Mouse (Mus musculus) limb, embryonic 15.5 days (tissue): ENCODE results near the gene Prph. TPM values are rescaled to one million over a fixed set of nuclear protein-coding genes. Genes with fewer than 3 reads are reported as not detected.
A peak's percentile ranks its signal among the peaks of the same experiment; 100 is the strongest.
"Not testable (repeated sequence)": the region's sequence is repeated elsewhere in the genome, so short reads cannot be mapped to it uniquely, and the experiment has no call there.

ENCODE experiments used
- ATAC-seq: fragments of 200-750 bp; cut with Nextera tagmentation; 2 replicates; pipeline ENCODE4 v1.8.0; 2017; ENCODE audit warnings: low read depth, moderate TSS enrichment; ENCODE audit not compliant: insufficient number of reproducible peaks, low FRiP score, low TSS enrichment
- H3K27ac ChIP-seq: fragments of 300-500 bp; sonication (generic); 2 replicates; pipeline ENCODE4 v1.5.1; 2015; ENCODE audit warnings: moderate library complexity, mild to moderate bottlenecking, inconsistent platforms
- H3K27me3 ChIP-seq: fragments of 300-500 bp; sonication (generic); 2 replicates; pipeline ENCODE4 v1.6.1; 2015; ENCODE audit warnings: inconsistent platforms
- H3K36me3 ChIP-seq: fragments of 300-500 bp; sonication (generic); 2 replicates; pipeline ENCODE4 v1.6.1; 2015; ENCODE audit warnings: inconsistent platforms
- H3K4me1 ChIP-seq: fragments of 300-500 bp; sonication (generic); 2 replicates; pipeline ENCODE4 v1.6.1; 2015; ENCODE audit warnings: inconsistent platforms
- H3K4me2 ChIP-seq: fragments of 300-500 bp; sonication (generic); 2 replicates; pipeline ENCODE4 v1.6.1; 2015; ENCODE audit warnings: mild to moderate bottlenecking, inconsistent platforms
- H3K4me3 ChIP-seq: fragments of 300-500 bp; sonication (generic); 2 replicates; pipeline ENCODE4 v1.5.1; 2015; ENCODE audit warnings: mild to moderate bottlenecking, inconsistent platforms
- H3K9ac ChIP-seq: fragments of 300-500 bp; sonication (generic); 2 replicates; pipeline ENCODE4 v1.6.1; 2015; ENCODE audit warnings: inconsistent platforms
- H3K9me3 ChIP-seq: fragments of 300-500 bp; sonication (generic); 2 replicates; pipeline ENCODE4 v1.6.1; 2016; ENCODE audit warnings: inconsistent platforms
- WGBS: fragments of 180-500 bp; shearing (Covaris S2); methylation state at CpG from one replicate; pipeline ENCODE4 v1.1.7; 2015; 5-methylcytosine and 5-hydroxymethylcytosine counted together
- polyA plus RNA-seq: library from polyadenylated mRNA; unstranded; fragments of >200 nt; fragmentation: Nextera tagmentation; extraction: Ambion mirVana; gene quantifications from 2 replicates; pipeline ENCODE4 v1.2.1, GENCODE M21; 2015

Prph gene
- polyA plus RNA-seq, 1 experiment from 2014 or later, result 2.4 TPM

GRCm38 (mm10) chr15:99053373-99053772 lies 1.6 kb upstream of the Prph start:
- WGBS, result 10% methylated on average over 9 of the region's 9 CpGs
- Histone ChIP-seq H3K9ac (no peak overlapping the region), H3K27ac (no peak overlapping the region), H3K4me1 (peaks cover 45% of the 10 kb centered on the region), H3K27me3 (peaks cover 67% of the 10 kb centered on the region), H3K36me3 (no peaks in the 10 kb centered on the region), H3K9me3 (no peaks in the 10 kb centered on the region), H3K4me2 (no peak overlapping the region), H3K4me3 (no peak overlapping the region)
- no peak for ATAC-seq

GRCm38 (mm10) chr15:99055511-99055961 lies 562 bp downstream of the Prph start:
- Histone ChIP-seq H3K27ac (no peak overlapping the region), H3K36me3 (no peaks in the 10 kb centered on the region), H3K9ac (peak overlapping the region; percentile 17), H3K27me3 (peaks cover 77% of the 10 kb centered on the region), H3K4me1 (peaks cover 43% of the 10 kb centered on the region), H3K4me3 (peak overlapping the region; percentile 38), H3K4me2 (peak overlapping the region; percentile 74), H3K9me3 (no peaks in the 10 kb centered on the region)
- WGBS, result under 1% methylated on average over 37 of the region's 37 CpGs
- no peak; the same call in 1 of the 2 replicates for ATAC-seq

GRCm38 (mm10) chr15:99056332-99056731 lies 1.4 kb downstream of the Prph start:
- no peak overlapping the region for H3K9ac ChIP-seq
- no peaks in the 10 kb centered on the region for H3K36me3 ChIP-seq
- H3K27ac ChIP-seq, result no peak overlapping the region
- no peaks in the 10 kb centered on the region for H3K9me3 ChIP-seq
- peaks cover 42% of the 10 kb centered on the region for H3K4me1 ChIP-seq
- peak overlapping the region; percentile 38 for H3K4me3 ChIP-seq
- ATAC-seq, result no peak
- H3K4me2 ChIP-seq, result peak overlapping the region; percentile 74
- WGBS, result 5% methylated on average over 14 of the region's 14 CpGs
- peaks cover 79% of the 10 kb centered on the region for H3K27me3 ChIP-seq

GRCm38 (mm10) chr15:99065557-99066165 lies 10.7 kb downstream of the Prph start:
- Histone ChIP-seq H3K36me3 (no peaks in the 10 kb centered on the region), H3K9me3 (no peaks in the 10 kb centered on the region), H3K9ac (no peak overlapping the region), H3K4me2 (no peak overlapping the region), H3K27me3 (peaks cover 20% of the 10 kb centered on the region), H3K4me1 (no peaks in the 10 kb centered on the region), H3K27ac (no peak overlapping the region), H3K4me3 (no peak overlapping the region)
- no peak for ATAC-seq
- WGBS, result 65% methylated on average over 12 of the region's 12 CpGs

GRCm38 (mm10) chr15:99071988-99072387 lies 17.0 kb downstream of the Prph start:
- Histone ChIP-seq H3K4me1 (peaks cover 15% of the 10 kb centered on the region), H3K4me2 (no peak overlapping the region), H3K4me3 (no peak overlapping the region), H3K27me3 (no peaks in the 10 kb centered on the region), H3K27ac (no peak overlapping the region), H3K9me3 (no peaks in the 10 kb centered on the region), H3K9ac (no peak overlapping the region), H3K36me3 (no peaks in the 10 kb centered on the region)
- 90% methylated on average over 1 of the region's 1 CpGs for WGBS
- ATAC-seq, result no peak

- peaks cover 21% of the 10 kb centered on the region for H3K4me1 ChIP-seq
- H3K9ac ChIP-seq, result peak within 1 kb of the TSS; percentile 55
- no peaks in the 10 kb centered on the region for H3K27me3 ChIP-seq
- H3K4me2 ChIP-seq, result peak within 1 kb of the TSS; percentile 89
- ATAC-seq, result 0 out of 2 replicates have a peak, but pooled peaks have one; percentile 5
- 20% methylated on average over 9 of the region's 9 CpGs for WGBS
- H3K4me3 ChIP-seq, result peak within 1 kb of the TSS; percentile 61
- H3K36me3 ChIP-seq, result peaks cover 8% of the 10 kb centered on the region; the same call in 1 of the 2 replicates
- peak within 1 kb of the TSS; percentile 97 for H3K27ac ChIP-seq
- no peaks in the 10 kb centered on the region for H3K9me3 ChIP-seq
Observed at GRCm38 (mm10) chr15:99074019-99074599, 19.1 kb downstream of the Prph start, which contains the start of gene Troap. Gene Troap (plus strand): TSS chr15:99074575.

- peak overlapping the region; percentile 55 for H3K9ac ChIP-seq
- no peaks in the 10 kb centered on the region for H3K9me3 ChIP-seq
- no peaks in the 10 kb centered on the region for H3K27me3 ChIP-seq
- WGBS, result under 1% methylated on average over 44 of the region's 44 CpGs
- ATAC-seq, result peak; percentile 94
- H3K27ac ChIP-seq, result peak overlapping the region; percentile 97
- peaks cover 10% of the 10 kb centered on the region; the same call in 1 of the 2 replicates for H3K36me3 ChIP-seq
- peaks cover 21% of the 10 kb centered on the region for H3K4me1 ChIP-seq
- H3K4me2 ChIP-seq, result peak overlapping the region; percentile 89
- H3K4me3 ChIP-seq, result peak overlapping the region; percentile 61
Observed at GRCm38 (mm10) chr15:99074600-99075333, 19.8 kb downstream of the Prph start.

GRCm38 (mm10) chr15:99076011-99076410 lies 21.0 kb downstream of the Prph start:
- Histone ChIP-seq H3K4me3 (peak overlapping the region; percentile 61), H3K4me2 (peak overlapping the region; percentile 89), H3K4me1 (peaks cover 21% of the 10 kb centered on the region), H3K36me3 (peaks cover 21% of the 10 kb centered on the region; the same call in 1 of the 2 replicates)
- ATAC-seq, H3K27ac ChIP-seq, H3K27me3 ChIP-seq, H3K9me3 ChIP-seq, H3K9ac ChIP-seq: not testable (repeated sequence)
- 99% methylated on average over 3 of the region's 3 CpGs for WGBS

GRCm38 (mm10) chr15:99078181-99078910 lies 23.4 kb downstream of the Prph start:
- Histone ChIP-seq H3K9me3 (no peaks in the 10 kb centered on the region), H3K4me1 (peaks cover 21% of the 10 kb centered on the region), H3K4me3 (no peak overlapping the region), H3K9ac (0 out of 2 replicates have a peak overlapping the region, but pooled peaks have one; percentile 4), H3K4me2 (no peak overlapping the region), H3K27ac (no peak overlapping the region), H3K36me3 (peaks cover 41% of the 10 kb centered on the region), H3K27me3 (peaks cover 7% of the 10 kb centered on the region)
- no peak for ATAC-seq
- 84% methylated on average over 15 of the region's 15 CpGs for WGBS

GRCm38 (mm10) chr15:99079804-99080203 lies 24.8 kb downstream of the Prph start:
- WGBS, result 77% methylated on average over 3 of the region's 3 CpGs
- Histone ChIP-seq H3K27ac (no peak overlapping the region), H3K4me1 (peaks cover 17% of the 10 kb centered on the region), H3K4me2 (no peak overlapping the region), H3K27me3 (peaks cover 21% of the 10 kb centered on the region), H3K9me3 (no peaks in the 10 kb centered on the region), H3K9ac (no peak overlapping the region), H3K4me3 (no peak overlapping the region), H3K36me3 (peaks cover 41% of the 10 kb centered on the region)
- ATAC-seq, result no peak

GRCm38 (mm10) chr15:99082322-99082721 lies 27.3 kb downstream of the Prph start:
- ATAC-seq, result no peak
- H3K4me2 ChIP-seq, result no peak overlapping the region
- no peaks in the 10 kb centered on the region for H3K9me3 ChIP-seq
- H3K27me3 ChIP-seq, result peaks cover 46% of the 10 kb centered on the region
- H3K4me1 ChIP-seq, result peaks cover 6% of the 10 kb centered on the region; the same call in 1 of the 2 replicates
- peaks cover 39% of the 10 kb centered on the region for H3K36me3 ChIP-seq
- no peak overlapping the region for H3K27ac ChIP-seq
- 94% methylated on average over 12 of the region's 12 CpGs for WGBS
- no peak overlapping the region for H3K4me3 ChIP-seq
- no peak overlapping the region for H3K9ac ChIP-seq
